In the genomic region with DNA sequence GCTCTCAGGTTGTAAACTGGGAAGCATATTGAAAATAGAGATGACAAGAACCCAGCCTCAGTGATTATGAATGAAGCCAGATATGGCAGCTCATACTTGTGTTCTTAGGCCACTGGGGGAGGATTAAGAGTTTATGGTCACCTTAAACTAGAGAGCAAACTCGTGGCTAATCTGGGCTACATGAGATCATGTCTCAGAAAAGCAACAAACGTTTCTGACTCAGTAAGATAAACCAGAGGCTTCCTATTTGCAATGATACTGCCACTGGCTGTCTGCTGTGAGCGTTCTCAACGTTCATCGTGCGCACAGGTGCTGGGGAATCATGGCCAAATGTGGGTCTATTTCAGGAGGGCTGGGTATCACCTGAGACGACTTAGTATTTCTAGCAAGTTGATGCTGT, we compare ENCODE assay signal across 29 mouse cellular contexts. TPM values are rescaled to one million over a fixed set of nuclear protein-coding genes. Genes with fewer than 3 reads are reported as not detected.
"Had no signal": no experiment of that assay in that cellular context is flagged by ENCODE, and none has a peak within 500 bp of the region (broad histone marks: within the 10 kb centered on the region; RNA-seq: fewer than 3 reads in every experiment).

No protein-coding gene starts in this region.

- H3K27me3 ChIP-seq: liver, embryonic 12.5 days; liver, embryonic 15.5 days; midbrain, embryonic 13.5 days; neural tube, embryonic 13.5 days; stomach, embryonic 15.5 days had no signal

- H3K4me3 ChIP-seq: limb, embryonic 10.5 days; limb, embryonic 13.5 days; liver, embryonic 12.5 days; liver, embryonic 15.5 days; midbrain, embryonic 10.5 days; midbrain, embryonic 13.5 days; myocyte; neural tube, embryonic 13.5 days; stomach, embryonic 15.5 days had no signal

- H3K4me1 ChIP-seq: limb, embryonic 10.5 days; liver, embryonic 15.5 days; midbrain, embryonic 10.5 days; midbrain, embryonic 13.5 days; stomach, embryonic 15.5 days had no signal

- H3K27ac ChIP-seq: limb, embryonic 10.5 days; limb, embryonic 13.5 days; liver, embryonic 12.5 days; liver, embryonic 15.5 days; midbrain, embryonic 10.5 days; midbrain, embryonic 13.5 days; neural tube, embryonic 13.5 days; stomach, embryonic 15.5 days had no signal

- DNase-seq: kidney, adult 18-20 months; kidney, adult 9 months; kidney, postnatal 14 days; kidney, postnatal 4 days; liver; lung, adult 2 months; lung, postnatal 14 days; lung, postnatal 4 days; right cerebral cortex, postnatal 4 days; spleen, adult 18-20 months; thymus, postnatal 25 days had no signal

RNA-seq across cellular contexts. Expression of a gene that starts 14.6 kb away (rescaled TPM):
- total RNA-seq: layer of hippocampus, adult 18-20 months; layer of hippocampus, postnatal 25 days; left cerebral cortex, adult 18-20 months; left cerebral cortex, postnatal 25 days; monocyte, adult 5-6 weeks; neutrophil, adult 5-6 weeks had no signal
- polyA plus RNA-seq: kidney, embryonic 16.5 days; limb, embryonic 10.5 days; liver, embryonic 12.5 days; liver, embryonic 15.5 days; lung, adult 2 months; lung, embryonic 16.5 days; midbrain, embryonic 10.5 days; midbrain, embryonic 13.5 days; midbrain, embryonic 16.5 days; myocyte had no signal
